In genomic region chr13:30695890-30696289, GRCm38 (mm10) we compare ENCODE assay signal across 32 mouse cellular contexts. TPM values are rescaled to one million over a fixed set of nuclear protein-coding genes. Genes with fewer than 3 reads are reported as not detected.
DNase-seq lines count a peak whose midpoint lies in the region; ATAC-seq and TF ChIP-seq lines count a peak whose summit lies in the region.
"Had no signal": no experiment of that assay in that cellular context is flagged by ENCODE, and none has a peak within 500 bp of the region (broad histone marks: within the 10 kb centered on the region; RNA-seq: fewer than 3 reads in every experiment).

No protein-coding gene starts in this region.

- no peak for TF ChIP-seq CTCF in MEL (IDR thresholded peaks at IDR 0.05 in 2 of 3, conservative IDR thresholded peaks at IDR 0.05 in 1 of 3; ENCODE audit: control insufficient read depth in 1 of 3, insufficient read depth in 1 of 3, low read depth in 2 of 3, low read length in 3 of 3, poor library complexity in 1 of 3, severe bottlenecking in 1 of 3)

- H3K4me3 ChIP-seq in MEL (ENCODE audit: control insufficient read depth in 1 of 2, insufficient read depth in 1 of 2, low read depth in 2 of 2, low read length in 2 of 2) (no peak overlapping the region), macrophage (ENCODE audit: inconsistent target) (no peak overlapping the region)
- H3K4me3 ChIP-seq: embryonic facial prominence, embryonic 10.5 days; embryonic facial prominence, embryonic 13.5 days; erythroblast, embryonic 14.5 days; forebrain, embryonic 12.5 days; forebrain, embryonic 15.5 days; heart, embryonic 12.5 days; heart, embryonic 15.5 days had no signal

- no peaks in the 10 kb centered on the region for H3K9me3 ChIP-seq in MEL (replicated peaks; ENCODE audit: insufficient read depth, low read length)
- H3K9me3 ChIP-seq: embryonic facial prominence, embryonic 10.5 days; embryonic facial prominence, embryonic 13.5 days; forebrain, embryonic 12.5 days; forebrain, embryonic 15.5 days; heart, embryonic 12.5 days; heart, embryonic 15.5 days had no signal

- no peak for TF ChIP-seq RAD21 in MEL (IDR thresholded peaks at IDR 0.05; ENCODE audit: low read depth, low read length)

- no peak for DNase-seq in MEL (ENCODE audit: low read depth, low spot score)
- DNase-seq in splenic B cell, adult 2 months (ENCODE audit: low read depth, low spot score) = peak; percentile 53
- DNase-seq in urinary bladder, postnatal 14 days (ENCODE audit: low spot score) = no peak
- DNase-seq in layer of hippocampus, adult 18-20 months (ENCODE audit: low spot score in 2 of 2) = no peak
- DNase-seq in neural tube, embryonic 10.5 days (ENCODE audit: extremely low spot score, low spot score) = no peak
- DNase-seq: adrenal gland, postnatal 10 days; adrenal gland, postnatal 36 days; cerebellum, adult 11 months; cerebellum, adult 2 months; cerebellum, adult 9-11 months; cerebellum, postnatal 25 days; embryo, embryonic 11 days; gastrocnemius, postnatal 10 days; gastrocnemius, postnatal 36 days; heart, adult 11 months; heart, postnatal 10 days; heart, postnatal 36 days had no signal

- no peaks in the 10 kb centered on the region for H3K36me3 ChIP-seq in MEL (ENCODE audit: control insufficient read depth in 1 of 2, insufficient read depth in 2 of 2, low read length in 2 of 2)
- no peaks in the 10 kb centered on the region for H3K36me3 ChIP-seq in macrophage (ENCODE audit: inconsistent target)
- H3K36me3 ChIP-seq in splenic B cell, adult 2 months (ENCODE audit: control insufficient read depth, insufficient read depth, low read length, poor library complexity, severe bottlenecking) = no peaks in the 10 kb centered on the region
- H3K36me3 ChIP-seq: forebrain, embryonic 12.5 days; forebrain, embryonic 15.5 days; heart, embryonic 12.5 days; heart, embryonic 15.5 days had no signal

- H3K27ac ChIP-seq in MEL (ENCODE audit: control insufficient read depth, low read depth, low read length) = no peak overlapping the region
- H3K27ac ChIP-seq in macrophage = peak overlapping the region; percentile 91
- H3K27ac ChIP-seq: embryonic facial prominence, embryonic 10.5 days; embryonic facial prominence, embryonic 13.5 days; forebrain, embryonic 12.5 days; forebrain, embryonic 15.5 days; heart, embryonic 15.5 days; hindbrain, embryonic 14.5 days; hindbrain, postnatal 0 days had no signal

- 0% methylated on average over 2 of the region's 2 CpGs for WGBS in macrophage (ENCODE audit: missing documents)

- no peaks in the 10 kb centered on the region; a peak in 1 of 4 replicates for H3K27me3 ChIP-seq in MEL (ENCODE audit: control insufficient read depth in 1 of 2, insufficient read depth in 2 of 2, low read length in 2 of 2)
- H3K27me3 ChIP-seq in splenic B cell, adult 2 months (ENCODE audit: control insufficient read depth, insufficient read depth, low read length, poor library complexity, severe bottlenecking) = no peaks in the 10 kb centered on the region
- H3K27me3 ChIP-seq: embryonic facial prominence, embryonic 13.5 days; forebrain, embryonic 12.5 days; forebrain, embryonic 15.5 days; heart, embryonic 12.5 days; heart, embryonic 15.5 days; Patski had no signal

- H3K4me1 ChIP-seq in MEL (ENCODE audit: control insufficient read depth in 1 of 2, insufficient read depth in 2 of 2, low read length in 2 of 2) = no peaks in the 10 kb centered on the region
- H3K4me1 ChIP-seq: embryonic facial prominence, embryonic 10.5 days; forebrain, embryonic 12.5 days; forebrain, embryonic 15.5 days; heart, embryonic 12.5 days had no signal

- H3K79me2 ChIP-seq in MEL (ENCODE audit: control insufficient read depth, insufficient read depth, low read length, poor library complexity) (no peaks in the 10 kb centered on the region), macrophage (ENCODE audit: inconsistent target) (peaks cover 16% of the 10 kb centered on the region; the same call in 1 of the 2 replicates)

- no peak for TF ChIP-seq POLR2A in MEL (IDR thresholded peaks at IDR 0.05; ENCODE audit: control insufficient read depth in 1 of 2, insufficient read depth in 1 of 2, low read depth in 1 of 2, low read length in 2 of 2, poor library complexity in 1 of 2)

- H3K9ac ChIP-seq in MEL (ENCODE audit: control insufficient read depth, low read depth, low read length, poor library complexity, severe bottlenecking) = no peak overlapping the region
- H3K9ac ChIP-seq: embryonic facial prominence, embryonic 13.5 days; forebrain, embryonic 12.5 days; forebrain, embryonic 15.5 days; heart, embryonic 12.5 days; heart, embryonic 15.5 days; hindbrain, embryonic 14.5 days had no signal

- TF ChIP-seq EP300 in MEL (IDR thresholded peaks at IDR 0.05; ENCODE audit: low read depth in 1 of 2, low read length in 2 of 2) = no peak

- ATAC-seq in common myeloid progenitor, adult 5-6 weeks (replicated peaks; ENCODE audit: low read depth, poor library complexity, severe bottlenecking) = peak; percentile 46
- ATAC-seq: CD4-positive, CD25-positive, alpha-beta regulatory T cell, adult 4 months; forebrain, embryonic 15.5 days; hindbrain, postnatal 0 days; inflammation-experienced regulatory T-cells, adult 6 months; Patski had no signal

TF ChIP-seq in MEL, 35 proteins besides CTCF, POLR2A, EP300 and RAD21:
- TF ChIP-seq ELF1 (IDR thresholded peaks at IDR 0.05; ENCODE audit: low read depth, low read length) = no peak
- no peak for TF ChIP-seq NELFE (IDR thresholded peaks at IDR 0.05; ENCODE audit: low read depth, low read length)
- TF ChIP-seq ZNF384 (IDR thresholded peaks at IDR 0.05; ENCODE audit: low read depth, low read length) = peak; percentile 59; the same call in 1 of the 2 replicates
- no peak for TF ChIP-seq MYB (IDR thresholded peaks at IDR 0.05; ENCODE audit: low read depth, low read length)

RNA-seq across cellular contexts. Expression of gene Dusp22, which starts 36.1 kb away (rescaled TPM):
- total RNA-seq in MEL (2012; rRNA removed) = not detected in 2 replicates
- polyA plus RNA-seq in MEL (2012; ENCODE audit: insufficient read depth in 1 of 2, insufficient read length in 2 of 2, low read depth in 1 of 2, low replicate concordance in 2 of 2, missing spikeins in 1 of 2) = not detected
- total RNA-seq in common myeloid progenitor, adult 5-6 weeks (2017) = 1.0 and 2.4 TPM in 2 replicates
- 10 to 100 TPM; 11.1 to 34.2 (median 20.9) TPM for total RNA-seq in macrophage (2018; cell fraction: chromatin; rRNA removed)
- 10 to 100 TPM; 13.1 to 29.6 (median 19.5) TPM for total RNA-seq in macrophage (2018; cell fraction: cytosol; rRNA removed)
- 10 to 100 TPM; 11.7 to 44.9 (median 24.7) TPM for total RNA-seq in macrophage (2018; cell fraction: nucleus; rRNA removed)
- 13.9 to 30.5 TPM (median 18.3 TPM) in 3 replicates for polyA plus RNA-seq in macrophage (2018)
- total RNA-seq in layer of hippocampus, adult 18-20 months (2021) = 10 to 100 TPM; 23.7 to 25.6 TPM

RNA-seq across cellular contexts. Expression of gene Irf4, which starts 53.1 kb away (rescaled TPM):
- not detected in 2 replicates for total RNA-seq in MEL (2012; rRNA removed)
- not detected for polyA plus RNA-seq in MEL (2012; ENCODE audit: insufficient read depth in 1 of 2, insufficient read length in 2 of 2, low read depth in 1 of 2, low replicate concordance in 2 of 2, missing spikeins in 1 of 2)
- total RNA-seq in common myeloid progenitor, adult 5-6 weeks (2017) = 0.50 and 7.2 TPM in 2 replicates
- total RNA-seq in macrophage (2018; cell fraction: chromatin; rRNA removed) = 10 to 100 TPM in 4 of 26 experiments, 1 to 10 TPM in 12, under 1 TPM in 9, not detected in 1; 0.26 to 26.4 (median 1.6) TPM
- total RNA-seq in macrophage (2018; cell fraction: cytosol; rRNA removed) = 10 to 100 TPM in 2 of 26 experiments, 1 to 10 TPM in 14, under 1 TPM in 10; 0.37 to 17.3 (median 2.1) TPM
- total RNA-seq in macrophage (2018; cell fraction: nucleus; rRNA removed) = 10 to 100 TPM in 5 of 26 experiments, 1 to 10 TPM in 16, under 1 TPM in 5; 0.55 to 21.8 (median 3.1) TPM
- 0.88 to 1.5 TPM (median 1.2 TPM) in 3 replicates for polyA plus RNA-seq in macrophage (2018)
- under 1 TPM; 0.22 to 0.43 TPM for total RNA-seq in layer of hippocampus, adult 18-20 months (2021)
- total RNA-seq: hindbrain, postnatal 0 days had no signal
- polyA plus RNA-seq: C2C12; erythroblast, embryonic 14.5 days had no signal
